8 mouse cellular contexts compared by ENCODE assay signal in genomic region chr10:60246519-60246918, GRCm38 (mm10). TPM values are rescaled to one million over a fixed set of nuclear protein-coding genes. Genes with fewer than 3 reads are reported as not detected.
A peak's percentile ranks its signal among the peaks of the same experiment; 100 is the strongest.
DNase-seq lines count a peak whose midpoint lies in the region; ATAC-seq and TF ChIP-seq lines count a peak whose summit lies in the region.

No protein-coding gene starts in this region.

- no peak overlapping the region for H3K27ac ChIP-seq in hindbrain, embryonic 11.5 days (ENCODE audit: low read depth, low read length)
- H3K27ac ChIP-seq in hindbrain, embryonic 16.5 days (ENCODE audit: low read depth, low read length): no peak overlapping the region
- no peak overlapping the region for H3K27ac ChIP-seq in ES-E14 (ENCODE audit: insufficient read depth, low read depth, low read length, poor library complexity, severe bottlenecking)

- H3K4me3 ChIP-seq in hindbrain, embryonic 11.5 days (ENCODE audit: low read depth, low read length): no peak overlapping the region
- no peak overlapping the region for H3K4me3 ChIP-seq in hindbrain, embryonic 16.5 days (ENCODE audit: low read length)
- no peak overlapping the region for H3K4me3 ChIP-seq in ES-E14 (ENCODE audit: insufficient read depth in 1 of 2, low read depth in 1 of 2, low read length in 2 of 2, poor library complexity in 1 of 2, severe bottlenecking in 1 of 2)

- no peaks in the 10 kb centered on the region for H3K27me3 ChIP-seq in hindbrain, embryonic 11.5 days (ENCODE audit: control insufficient read depth, insufficient read depth, low read length)
- no peaks in the 10 kb centered on the region for H3K27me3 ChIP-seq in hindbrain, embryonic 16.5 days (replicated peaks; ENCODE audit: control insufficient read depth, insufficient read depth, low read length)

- WGBS in hindbrain, embryonic 11.5 days: 40% methylated on average over 5 of the region's 5 CpGs
- WGBS in hindbrain, embryonic 16.5 days: 37% methylated on average over 5 of the region's 5 CpGs

- no peak overlapping the region for H3K4me2 ChIP-seq in hindbrain, embryonic 11.5 days (replicated peaks; ENCODE audit: low read depth, low read length)
- no peak overlapping the region for H3K4me2 ChIP-seq in hindbrain, embryonic 16.5 days (ENCODE audit: low read length)

- ATAC-seq in hindbrain, embryonic 11.5 days (ENCODE audit: low FRiP score): no peak
- ATAC-seq in hindbrain, embryonic 16.5 days: no peak

- no peaks in the 10 kb centered on the region for H3K4me1 ChIP-seq in hindbrain, embryonic 11.5 days (replicated peaks; ENCODE audit: control insufficient read depth, insufficient read depth, low read length)
- no peaks in the 10 kb centered on the region for H3K4me1 ChIP-seq in hindbrain, embryonic 16.5 days (ENCODE audit: control insufficient read depth, insufficient read depth, low read depth, low read length)
- H3K4me1 ChIP-seq in ES-E14 (ENCODE audit: control insufficient read depth in 2 of 2, insufficient read depth in 2 of 2, low read length in 2 of 2, poor library complexity in 1 of 2): peaks cover 0 to 7% of the 10 kb centered on the region in 2 experiments; a peak in 1 of 4 replicates

- no peak overlapping the region for H3K9ac ChIP-seq in hindbrain, embryonic 11.5 days (ENCODE audit: low read depth, low read length)
- no peak overlapping the region for H3K9ac ChIP-seq in hindbrain, embryonic 16.5 days (ENCODE audit: low read depth, low read length)
- H3K9ac ChIP-seq in ES-E14 (ENCODE audit: insufficient read depth, low read depth, low read length, poor library complexity, severe bottlenecking): no peak overlapping the region

- H3K36me3 ChIP-seq in hindbrain, embryonic 11.5 days (ENCODE audit: control insufficient read depth, insufficient read depth, low read length): no peaks in the 10 kb centered on the region
- H3K36me3 ChIP-seq in hindbrain, embryonic 16.5 days (ENCODE audit: control insufficient read depth, insufficient read depth, low read length): no peaks in the 10 kb centered on the region
- H3K36me3 ChIP-seq in ES-E14 (ENCODE audit: control insufficient read depth, insufficient read depth, low read length, poor library complexity, severe bottlenecking): no peaks in the 10 kb centered on the region

- H3K9me3 ChIP-seq in hindbrain, embryonic 11.5 days (ENCODE audit: control insufficient read depth, low read length): no peaks in the 10 kb centered on the region
- H3K9me3 ChIP-seq in hindbrain, embryonic 16.5 days (ENCODE audit: control insufficient read depth, low read length): no peaks in the 10 kb centered on the region
- H3K9me3 ChIP-seq in ES-E14 (ENCODE audit: control insufficient read depth, insufficient read depth, low read depth, low read length): no peaks in the 10 kb centered on the region

- peak; percentile 82 for DNase-seq in hindbrain, embryonic 11.5 days (ENCODE audit: low spot score)
- DNase-seq in ES-E14 (ENCODE audit: low read depth, low spot score): peak; percentile 93
- peak; percentile 27 for DNase-seq in cerebellum, adult 11-12 months
- peak; percentile 40 to 56 for DNase-seq in frontal cortex, postnatal 36 days (ENCODE audit: low spot score in 2 of 2)
- DNase-seq in kidney, postnatal 4 days: peak; percentile 73 to 78
- DNase-seq in lung, postnatal 25 days (ENCODE audit: low spot score): peak; percentile 56
- peak; percentile 54 to 67 for DNase-seq in spleen, postnatal 36 days (ENCODE audit: low spot score in 2 of 2)

- in situ Hi-C loops in ES-E14 (cut with MboI; ENCODE audit: low sequenced_read_pairs in 2 of 2, unreplicated experiment in 2 of 2): no loop called here

TF ChIP-seq in ES-E14, 5 proteins besides CTCF, POLR2A, EP300 and RAD21:
- TF ChIP-seq CHD2 (IDR thresholded peaks at IDR 0.05; ENCODE audit: low read depth, low read length) (no peak), HCFC1 (IDR thresholded peaks at IDR 0.05; ENCODE audit: borderline replicate concordance, insufficient read depth, low read length) (no peak), ZC3H11A (IDR thresholded peaks at IDR 0.05; ENCODE audit: borderline replicate concordance, low read depth, low read length) (0 out of 2 replicates have a peak, but pooled peaks have one; percentile 17), MAFK (IDR thresholded peaks at IDR 0.05; ENCODE audit: insufficient read depth, low read depth, low read length) (peak; percentile 80), ZNF384 (IDR thresholded peaks at IDR 0.05; ENCODE audit: low read depth, low read length) (no peak)
TF ChIP-seq in ES-E14: peak in this region for 2.

RNA-seq across cellular contexts. Expression of gene Chst3, which starts 27.5 kb away (rescaled TPM):
- 1.5 TPM in 2 replicates for polyA plus RNA-seq in hindbrain, embryonic 11.5 days (2014; fragmentation: Nextera tagmentation; extraction: Ambion mirVana)
- 1.7 and 1.9 TPM in 2 replicates for polyA plus RNA-seq in hindbrain, embryonic 16.5 days (2015; fragmentation: Nextera tagmentation; extraction: Ambion mirVana)
- total RNA-seq in ES-E14 (2012; rRNA removed): 1.8 and 2.7 TPM in 2 replicates

RNA-seq across cellular contexts. Expression of gene Psap, which starts 30.9 kb away (rescaled TPM):
- 85.7 and 91.4 TPM in 2 replicates for polyA plus RNA-seq in hindbrain, embryonic 11.5 days (2014; fragmentation: Nextera tagmentation; extraction: Ambion mirVana)
- 218 and 239 TPM in 2 replicates for polyA plus RNA-seq in hindbrain, embryonic 16.5 days (2015; fragmentation: Nextera tagmentation; extraction: Ambion mirVana)
- 365 and 441 TPM in 2 replicates for total RNA-seq in ES-E14 (2012; rRNA removed)

Comparison
In these comparisons a context has a peak if more than half of its experiments do, and no peak if none do; other contexts are left out.
1. DNase-seq: peak in every context shown above with its lines; median percentile 93 in ES-E14; 82 in hindbrain, embryonic 11.5 days; 76 in kidney, postnatal 4 days; 60 in spleen, postnatal 36 days; 56 in lung, postnatal 25 days; 48 in frontal cortex, postnatal 36 days; 27 in cerebellum, adult 11-12 months.